Mouse (Mus musculus) adrenal gland, adult (tissue): ENCODE data around the gene Tbx4.

Experiments used
- DNase-seq, 2 experiments: peaks; one replicate each; pipeline ENCODE4 v3.0.0; 2022 to 2023; ENCODE audit warnings: low spot score in 1 of 2; ENCODE audit not compliant: inconsistent age in 2 of 2

Gene Tbx4

DNA sequence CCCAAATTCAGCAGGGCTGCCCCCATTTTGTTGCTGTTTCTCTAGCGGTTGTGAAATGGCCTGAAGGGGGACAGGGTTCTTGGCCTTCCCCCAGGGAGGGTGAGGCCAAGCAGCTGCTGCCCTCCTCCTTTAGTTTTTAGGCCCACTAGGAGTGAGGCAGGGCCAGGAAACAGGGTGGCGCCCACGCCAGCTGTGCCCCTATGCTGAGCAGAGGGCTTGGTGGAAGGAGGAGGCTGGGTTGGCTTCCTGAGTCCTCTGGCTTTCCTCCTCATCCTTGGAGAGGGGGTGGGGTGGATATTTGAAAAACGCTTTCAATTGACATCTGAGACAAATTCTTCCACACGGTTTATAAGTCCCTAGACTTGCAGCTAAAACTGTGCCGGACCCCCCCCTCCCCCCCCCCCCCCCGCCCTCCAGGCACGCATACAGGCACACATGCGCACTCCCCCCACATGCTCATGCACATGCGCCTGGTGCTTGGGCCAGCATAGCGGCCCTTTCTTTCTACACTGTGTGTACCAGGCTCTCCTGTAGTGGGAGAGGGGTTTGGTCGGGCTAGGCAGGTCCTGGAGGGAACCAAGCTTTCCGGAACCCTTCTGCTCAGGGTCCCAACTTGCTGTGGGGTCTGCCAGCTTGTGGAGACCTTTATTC is 10.2 kb downstream of the Tbx4 start:
- DNase-seq = no peak

DNA sequence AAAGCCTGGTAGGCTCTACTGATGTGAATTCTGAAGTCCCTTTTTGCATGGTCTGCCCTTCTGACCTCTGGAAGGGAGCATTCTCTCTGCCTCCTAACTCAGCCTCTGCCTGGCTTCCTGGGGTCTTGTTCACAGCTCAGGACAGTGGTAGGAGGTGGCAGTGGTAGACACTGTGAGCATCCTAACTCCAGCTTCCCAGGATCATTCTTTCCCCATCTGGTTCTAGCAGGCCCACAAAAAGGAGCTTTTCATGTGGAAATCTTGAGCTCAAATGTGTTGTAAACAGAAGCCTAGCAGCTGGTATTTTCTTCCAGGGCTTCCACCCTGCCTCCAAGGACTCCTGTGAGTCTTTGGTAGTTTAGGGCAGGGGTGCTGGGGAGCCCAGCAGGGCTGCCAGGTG is 14.1 kb downstream of the Tbx4 start:
- no peak for DNase-seq

DNA sequence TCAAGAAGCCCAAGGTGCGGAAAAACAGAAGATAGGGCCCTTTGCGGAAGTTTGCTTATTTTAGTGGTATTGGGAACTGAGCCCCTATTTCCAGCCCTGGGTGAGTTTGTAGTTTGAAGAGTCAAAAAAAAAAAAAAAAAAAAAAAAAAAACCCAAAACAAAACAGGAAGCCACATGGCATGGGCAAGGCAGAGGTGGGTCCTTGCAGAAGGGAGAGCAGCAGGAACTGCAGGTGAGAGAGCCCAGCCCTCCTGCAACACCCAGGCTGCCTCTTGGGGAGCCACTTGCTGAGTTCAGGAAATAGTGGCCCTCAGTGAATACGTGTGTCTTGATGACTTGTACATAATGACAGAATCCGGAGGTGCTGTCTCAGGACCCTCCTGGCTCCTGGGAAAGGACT is 23.3 kb downstream of the Tbx4 start:
- no peak for DNase-seq

DNA sequence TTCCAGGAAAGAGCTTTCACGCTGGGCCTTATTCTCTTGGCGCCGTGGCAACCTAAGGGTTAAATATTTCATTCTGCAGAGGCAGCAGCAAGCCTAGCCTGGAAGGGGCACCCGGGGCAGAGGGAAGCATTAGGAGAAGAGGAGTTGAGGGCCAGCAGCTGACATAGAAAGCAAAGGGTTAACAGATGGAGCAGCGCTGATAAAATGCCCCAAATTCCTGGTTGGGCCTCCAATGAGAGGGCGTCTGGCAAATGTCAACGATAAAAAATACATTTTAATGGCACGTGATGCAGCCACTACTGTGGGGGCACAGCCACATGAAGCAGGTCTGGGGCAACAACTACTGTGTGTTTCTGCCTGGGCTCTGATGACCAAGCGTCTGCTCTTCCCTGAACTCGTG is 23.9 kb downstream of the Tbx4 start:
- no peak for DNase-seq

DNA sequence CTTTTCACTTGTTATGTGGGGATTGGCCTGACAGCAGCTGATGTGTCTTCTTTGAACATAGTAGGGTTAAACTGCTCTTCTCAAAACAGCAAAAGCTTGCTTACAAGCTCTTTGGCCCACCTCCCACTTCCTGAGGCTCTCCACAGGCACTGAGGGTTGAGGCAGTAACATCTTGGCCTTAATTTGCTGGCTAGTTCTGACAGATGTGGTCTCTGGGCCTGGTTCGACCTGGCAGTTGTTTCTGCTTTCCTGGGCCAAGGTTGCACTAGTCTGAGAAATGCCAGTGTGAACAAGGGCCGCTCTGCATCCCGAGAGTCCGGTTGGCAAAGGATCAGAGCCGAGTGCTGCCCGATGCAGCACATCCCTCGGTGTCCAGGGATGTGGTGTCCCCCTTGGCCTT is 27.3 kb downstream of the Tbx4 start:
- DNase-seq = peak; percentile 26 to 44

- no peak for DNase-seq
Measured at GRCm38 (mm10) chr11:85917091-85917992, 31.1 kb downstream of the Tbx4 start.

DNA sequence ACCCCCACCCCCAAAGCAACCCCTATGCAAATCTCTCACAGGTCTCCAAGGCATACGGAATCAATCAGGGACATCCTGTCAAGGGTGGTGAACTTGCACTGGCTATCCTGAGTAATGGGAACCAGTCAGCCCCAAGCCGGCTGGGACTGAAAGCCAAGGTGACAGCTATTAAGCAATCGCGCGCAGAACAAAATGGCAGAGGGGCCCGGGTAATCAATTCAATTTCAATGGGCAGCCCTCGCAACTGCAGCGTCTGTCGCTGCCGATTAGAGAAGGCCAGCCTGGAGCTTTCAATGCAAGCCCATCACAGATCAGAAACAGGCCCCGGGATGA is 31.7 kb downstream of the Tbx4 start:
- no peak for DNase-seq

DNA sequence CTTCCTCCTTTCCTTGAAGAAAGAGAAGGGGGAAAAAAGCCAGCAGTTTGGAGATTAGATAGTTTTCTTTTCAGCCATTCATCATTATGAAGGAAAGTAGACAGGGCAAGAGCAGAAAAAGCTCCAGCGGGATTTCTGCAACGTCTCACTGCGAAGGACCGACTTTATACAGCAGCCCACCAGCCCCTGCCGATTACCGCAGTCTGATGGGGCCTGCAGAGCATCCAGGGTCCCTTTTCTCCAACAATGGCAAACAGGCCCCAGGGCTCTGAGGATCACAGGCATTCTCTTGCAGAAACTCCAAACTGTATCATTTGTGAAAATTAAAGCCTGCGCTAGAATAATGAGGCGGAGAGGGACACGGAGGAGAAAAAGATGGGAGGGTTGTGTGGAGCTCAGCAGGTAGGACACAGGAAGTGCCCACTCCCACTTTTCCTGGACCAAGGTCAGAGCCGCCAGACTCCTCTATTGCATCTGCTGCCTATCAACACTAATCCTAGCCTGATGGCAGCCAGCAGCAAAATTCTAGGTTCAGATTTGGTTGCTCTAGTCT is 32.2 kb downstream of the Tbx4 start:
- no peak for DNase-seq

- DNase-seq = peak; percentile 22 to 70
Measured at GRCm38 (mm10) chr11:85925294-85925743, 39.1 kb downstream of the Tbx4 start.

DNA sequence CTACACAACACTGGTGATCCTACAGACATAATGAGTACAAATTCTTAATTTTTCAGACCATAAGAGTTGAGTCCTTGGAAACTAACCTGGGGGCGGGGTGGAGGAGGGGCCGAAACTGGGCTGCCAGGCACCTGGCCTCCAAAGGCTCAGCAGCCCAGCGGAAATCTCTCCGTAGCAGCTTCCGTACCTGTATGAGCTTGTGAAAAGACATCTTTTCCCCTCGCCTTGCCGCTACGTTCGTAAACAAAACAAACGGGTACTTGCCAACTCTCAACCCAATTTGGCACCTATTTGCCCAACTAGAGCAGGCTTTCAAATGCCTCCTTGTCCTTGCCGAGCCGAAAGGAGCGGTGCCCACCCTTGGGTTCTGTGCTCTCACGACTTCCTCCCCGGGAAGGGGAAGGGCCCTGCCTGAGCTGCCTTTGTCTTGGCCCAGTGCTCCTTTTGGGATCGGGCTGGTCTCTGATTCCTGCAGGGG is 40.1 kb downstream of the Tbx4 start:
- DNase-seq = peak in 1 of 2 experiments; percentile 20

- no peak for DNase-seq
Measured at GRCm38 (mm10) chr11:85928106-85928505, 41.9 kb downstream of the Tbx4 start.

DNA sequence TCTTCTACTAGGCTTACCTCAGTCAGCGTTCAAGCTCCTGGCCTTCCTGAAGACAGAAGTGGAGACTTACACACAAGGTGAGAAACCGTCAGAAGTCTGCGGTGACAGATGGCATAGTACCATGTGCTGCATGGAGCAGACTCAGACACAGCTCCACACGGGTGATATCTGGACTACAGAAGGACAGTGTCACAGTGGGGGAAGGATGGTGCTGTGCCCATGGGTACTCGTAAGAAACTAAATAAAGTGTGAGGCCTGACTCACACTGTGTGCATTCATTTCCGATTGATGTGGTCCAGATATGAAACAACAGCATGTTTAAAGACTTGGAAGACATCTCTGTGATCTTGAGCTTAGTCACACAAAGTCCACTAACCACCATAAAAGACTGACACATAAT is 43.4 kb downstream of the Tbx4 start:
- DNase-seq = no peak

DNA sequence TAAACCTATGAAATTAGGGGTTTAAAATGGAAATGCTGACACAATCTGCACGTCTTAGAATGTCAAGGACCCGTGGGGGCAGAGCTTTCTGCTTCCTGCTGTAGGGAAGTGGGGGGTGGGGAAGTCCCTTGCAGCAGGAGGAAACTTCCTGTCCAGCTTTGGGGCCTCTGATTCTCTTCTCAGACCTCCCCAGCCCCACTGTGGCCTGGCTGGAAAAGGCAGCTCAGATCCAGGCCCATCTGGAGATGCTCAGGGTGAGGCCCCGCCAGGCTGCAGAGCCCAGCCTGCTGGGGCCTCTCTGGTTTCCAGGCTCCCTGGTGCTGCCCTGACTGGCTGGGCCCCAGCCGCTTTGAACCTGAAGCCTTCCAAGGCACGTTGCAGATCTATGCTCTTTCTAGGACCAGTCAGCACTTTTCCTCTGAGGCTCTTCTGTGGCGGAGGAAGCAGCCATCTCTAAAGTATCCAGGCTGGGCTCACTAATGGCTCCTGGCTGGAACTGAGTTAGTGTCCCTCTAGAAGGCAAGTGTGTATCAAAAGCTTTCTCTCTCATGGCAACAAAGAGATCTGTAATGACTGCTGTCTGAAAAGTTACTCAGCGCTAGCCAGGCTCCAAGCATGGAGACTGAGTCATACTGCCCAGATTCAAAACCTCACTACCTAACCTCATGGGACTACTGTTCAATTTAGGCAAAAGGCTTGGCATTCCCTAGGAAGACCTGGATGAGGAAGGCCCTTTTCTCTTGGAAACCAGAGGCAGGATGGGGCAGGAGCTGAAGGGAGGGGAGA is 55.8 kb downstream of the Tbx4 start:
- DNase-seq = peak; percentile 6 to 50

- DNase-seq = no peak
Measured at GRCm38 (mm10) chr11:85948765-85949164, 62.5 kb downstream of the Tbx4 start.

DNA sequence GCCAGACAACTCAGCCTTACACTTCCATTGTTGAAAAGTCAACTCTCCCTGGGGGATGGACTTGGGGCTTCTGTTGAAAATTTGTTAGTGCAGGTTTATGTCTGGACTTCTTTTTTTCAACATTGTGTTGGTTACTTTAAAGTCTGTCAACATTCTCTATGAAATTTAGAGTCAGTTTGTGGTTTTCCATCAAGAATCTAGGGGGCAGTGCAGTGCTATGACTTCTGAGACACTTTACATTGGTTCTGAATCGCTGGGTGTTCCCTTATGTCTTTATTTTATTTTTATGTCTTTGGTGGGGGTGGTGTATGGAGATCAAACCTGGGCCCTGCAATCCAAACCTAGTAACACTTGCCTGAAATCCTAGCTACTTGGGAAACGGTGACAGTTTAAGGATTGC is 63.5 kb downstream of the Tbx4 start:
- DNase-seq = no peak

DNA sequence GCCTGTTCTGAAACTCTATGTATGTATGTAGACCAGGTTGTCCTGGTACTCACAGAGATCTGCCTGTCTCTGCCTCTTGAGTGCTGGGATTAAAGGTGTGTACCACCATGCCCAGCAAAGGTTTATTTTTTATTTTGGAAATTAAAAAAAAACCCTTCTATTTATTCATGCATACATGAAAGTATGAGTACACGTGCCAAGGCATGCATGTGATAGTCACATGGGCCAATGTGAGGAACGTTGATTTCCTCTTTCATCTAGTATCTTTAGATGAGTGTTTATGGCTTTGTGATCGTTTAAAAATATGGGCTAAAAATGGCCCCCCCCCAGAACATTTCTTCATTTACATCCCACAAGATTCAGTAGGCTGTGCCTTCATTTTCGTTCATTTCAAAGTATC is 66.3 kb downstream of the Tbx4 start:
- DNase-seq = no peak

- DNase-seq = no peak
Measured at GRCm38 (mm10) chr11:85955611-85956010, 69.4 kb downstream of the Tbx4 start.

- DNase-seq = no peak
Measured at GRCm38 (mm10) chr11:85956422-85956821, 70.2 kb downstream of the Tbx4 start.

GRCm38 (mm10) chr11:85956950-85957778 is 70.9 kb downstream of the Tbx4 start:
- no peak for DNase-seq

- DNase-seq = no peak
Measured at GRCm38 (mm10) chr11:85959837-85960236, 73.6 kb downstream of the Tbx4 start.
